Mouse (Mus musculus) liver, postnatal 0 days (tissue): ENCODE results near the gene Chrd.

Experiments
- CTCF ChIP-seq: sonication (generic); IDR thresholded peaks from 2 replicates; pipeline ENCODE4 v1.5.1; 2016; ENCODE audit warnings: antibody characterized with exemption, low read depth
- EP300 ChIP-seq: IDR thresholded peaks from 2 replicates; pipeline ENCODE4 v1.6.1; 2016; ENCODE audit warnings: antibody characterized with exemption, low read depth, mild to moderate bottlenecking

DNA sequence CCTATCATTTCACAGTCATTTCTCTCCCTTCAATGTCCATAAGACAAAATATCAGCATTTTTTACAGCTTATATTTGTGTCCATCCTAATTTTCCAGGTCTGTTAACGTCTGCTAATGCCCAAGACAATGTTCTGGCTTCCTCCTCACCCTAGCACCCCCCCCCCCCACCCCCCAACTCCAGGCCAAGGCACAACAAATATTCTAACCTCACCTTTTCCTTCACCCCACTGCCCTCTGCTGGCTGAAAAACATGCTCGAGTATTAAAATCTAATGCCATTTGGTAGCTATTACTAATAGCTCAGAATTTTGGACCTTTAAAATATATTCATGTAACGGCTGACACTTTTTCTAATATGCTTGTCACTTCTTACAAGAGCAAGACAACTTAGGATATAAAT is 28.8 kb downstream of the Chrd start:
- peak; percentile 72 for TF ChIP-seq CTCF
- TF ChIP-seq EP300: no peak
